Mouse (Mus musculus) kidney, embryonic 16.5 days (tissue): ENCODE measurements around the gene Lrrc66. TPM values are rescaled to one million over a fixed set of nuclear protein-coding genes. Genes with fewer than 3 reads are reported as not detected.

Source experiments
- ATAC-seq: fragments of 200-750 bp; cut with Nextera tagmentation; 2 replicates; pipeline ENCODE4 v1.8.0; 2017; ENCODE audit warnings: moderate TSS enrichment; ENCODE audit not compliant: low FRiP score, low TSS enrichment
- H3K27ac ChIP-seq: fragments of 300-500 bp; sonication (generic); 2 replicates; pipeline ENCODE4 v1.5.1; 2014; ENCODE audit warnings: low read length
- H3K27me3 ChIP-seq: fragments of 300-500 bp; sonication (generic); 2 replicates; pipeline ENCODE4 v1.6.1; 2014; ENCODE audit warnings: low read length, control low read depth, mixed read lengths; ENCODE audit not compliant: insufficient read depth
- H3K36me3 ChIP-seq: fragments of 300-500 bp; sonication (generic); 2 replicates; pipeline ENCODE4 v1.6.1; 2014; ENCODE audit warnings: low read length, control low read depth, mixed read lengths; ENCODE audit not compliant: insufficient read depth
- H3K4me1 ChIP-seq: fragments of 300-500 bp; sonication (generic); 2 replicates; pipeline ENCODE4 v1.6.1; 2014; ENCODE audit warnings: low read length, control low read depth, mixed read lengths; ENCODE audit not compliant: insufficient read depth
- H3K4me2 ChIP-seq: fragments of 300-500 bp; sonication (generic); replicated peaks from 2 replicates; pipeline ENCODE4 v1.6.1; 2014; ENCODE audit warnings: low read depth, low read length
- H3K4me3 ChIP-seq: fragments of 300-500 bp; sonication (generic); 2 replicates; pipeline ENCODE4 v1.5.1; 2014; ENCODE audit warnings: mild to moderate bottlenecking, low read length
- H3K9ac ChIP-seq: fragments of 300-500 bp; sonication (generic); replicated peaks from 2 replicates; pipeline ENCODE4 v1.6.1; 2014; ENCODE audit warnings: low read length
- H3K9me3 ChIP-seq: fragments of 300-500 bp; sonication (generic); 2 replicates; pipeline ENCODE4 v1.6.1; 2016; ENCODE audit warnings: low read length, control low read depth
- WGBS: fragments of 180-500 bp; shearing (Covaris S2); extraction: QIAGEN DNeasy Blood & Tissue Kit; methylation state at CpG from one replicate; pipeline ENCODE4 v1.1.7; 2014; 5-methylcytosine and 5-hydroxymethylcytosine counted together
- polyA plus RNA-seq: library from polyadenylated mRNA; unstranded; fragments of >200 nt; fragmentation: Nextera tagmentation; extraction: Ambion mirVana; gene quantifications from 2 replicates; pipeline ENCODE4 v1.2.1, GENCODE M21; 2015

The Lrrc66 gene
- polyA plus RNA-seq, 1 experiment from 2014 or later, result 0.34 TPM

GRCm38 (mm10) chr5:73625505-73625904 lies 6.8 kb downstream of the Lrrc66 start:
- WGBS, result 66% methylated on average over 1 of the region's 1 CpGs
- no peak for ATAC-seq
- no peak overlapping the region for H3K27ac ChIP-seq
- no peaks in the 10 kb centered on the region for H3K27me3 ChIP-seq
- H3K36me3 ChIP-seq, result no peaks in the 10 kb centered on the region
- no peaks in the 10 kb centered on the region for H3K4me1 ChIP-seq
- H3K9ac ChIP-seq, result no peak overlapping the region
- H3K4me3 ChIP-seq, result no peak overlapping the region
- no peaks in the 10 kb centered on the region for H3K9me3 ChIP-seq
- H3K4me2 ChIP-seq, result no peak overlapping the region

- no peak overlapping the region for H3K4me2 ChIP-seq
- no peak overlapping the region for H3K9ac ChIP-seq
- H3K4me1 ChIP-seq, result no peaks in the 10 kb centered on the region
- H3K9me3 ChIP-seq, result no peaks in the 10 kb centered on the region
- no peaks in the 10 kb centered on the region for H3K27me3 ChIP-seq
- ATAC-seq, result no peak
- H3K36me3 ChIP-seq, result no peaks in the 10 kb centered on the region
- 87% methylated on average over 1 of the region's 1 CpGs for WGBS
- H3K27ac ChIP-seq, result no peak overlapping the region
- no peak overlapping the region for H3K4me3 ChIP-seq
Measured at GRCm38 (mm10) chr5:73618969-73619368, 13.4 kb downstream of the Lrrc66 start.

GRCm38 (mm10) chr5:73615211-73615610 lies 17.1 kb downstream of the Lrrc66 start:
- H3K4me1 ChIP-seq, result no peaks in the 10 kb centered on the region
- no peak overlapping the region for H3K4me3 ChIP-seq
- no peaks in the 10 kb centered on the region for H3K27me3 ChIP-seq
- ATAC-seq, result no peak
- H3K27ac ChIP-seq, result no peak overlapping the region
- no peaks in the 10 kb centered on the region for H3K9me3 ChIP-seq
- no peaks in the 10 kb centered on the region for H3K36me3 ChIP-seq
- H3K9ac ChIP-seq, result no peak overlapping the region
- no peak overlapping the region for H3K4me2 ChIP-seq
- 61% methylated on average over 7 of the region's 7 CpGs for WGBS

GRCm38 (mm10) chr5:73613296-73613695 lies 19.0 kb downstream of the Lrrc66 start:
- WGBS, result 77% methylated on average over 8 of the region's 8 CpGs

GRCm38 (mm10) chr5:73611071-73611470 lies 21.3 kb downstream of the Lrrc66 start:
- Histone ChIP-seq H3K4me3 (no peak overlapping the region), H3K4me2 (no peak overlapping the region), H3K9ac (no peak overlapping the region), H3K4me1 (no peaks in the 10 kb centered on the region), H3K36me3 (no peaks in the 10 kb centered on the region), H3K27me3 (no peaks in the 10 kb centered on the region), H3K9me3 (no peaks in the 10 kb centered on the region), H3K27ac (no peak overlapping the region)
- ATAC-seq, result no peak
- 95% methylated on average over 4 of the region's 4 CpGs for WGBS

More at GRCm38 (mm10) chr5:73613296-73613695, 19.0 kb downstream of the Lrrc66 start:
- Histone ChIP-seq H3K4me1 (no peaks in the 10 kb centered on the region), H3K9ac (no peak overlapping the region), H3K9me3 (no peaks in the 10 kb centered on the region), H3K27me3 (no peaks in the 10 kb centered on the region), H3K27ac (no peak overlapping the region), H3K4me2 (no peak overlapping the region), H3K4me3 (no peak overlapping the region), H3K36me3 (no peaks in the 10 kb centered on the region)
- no peak for ATAC-seq

- Histone ChIP-seq H3K9ac (no peak overlapping the region), H3K36me3 (no peaks in the 10 kb centered on the region), H3K27ac (no peak overlapping the region), H3K9me3 (no peaks in the 10 kb centered on the region), H3K27me3 (no peaks in the 10 kb centered on the region), H3K4me3 (no peak overlapping the region), H3K4me1 (no peaks in the 10 kb centered on the region), H3K4me2 (no peak overlapping the region)
- ATAC-seq, result no peak
- WGBS, result 76% methylated on average over 6 of the region's 6 CpGs
Measured at GRCm38 (mm10) chr5:73604964-73605363, 27.4 kb downstream of the Lrrc66 start.

- no peaks in the 10 kb centered on the region for H3K27me3 ChIP-seq
- no peaks in the 10 kb centered on the region for H3K4me1 ChIP-seq
- no peak overlapping the region for H3K4me2 ChIP-seq
- ATAC-seq, result no peak
- no peak overlapping the region for H3K9ac ChIP-seq
- H3K4me3 ChIP-seq, result no peak overlapping the region
- WGBS, result 91% methylated on average over 6 of the region's 6 CpGs
- no peaks in the 10 kb centered on the region for H3K36me3 ChIP-seq
- H3K27ac ChIP-seq, result no peak overlapping the region
- no peaks in the 10 kb centered on the region for H3K9me3 ChIP-seq
Measured at GRCm38 (mm10) chr5:73604542-73604941, 27.8 kb downstream of the Lrrc66 start.

GRCm38 (mm10) chr5:73602865-73603264 lies 29.5 kb downstream of the Lrrc66 start:
- Histone ChIP-seq H3K27me3 (no peaks in the 10 kb centered on the region), H3K9me3 (no peaks in the 10 kb centered on the region), H3K27ac (no peak overlapping the region), H3K4me1 (no peaks in the 10 kb centered on the region), H3K4me2 (no peak overlapping the region), H3K4me3 (no peak overlapping the region), H3K9ac (no peak overlapping the region), H3K36me3 (no peaks in the 10 kb centered on the region)
- ATAC-seq, result no peak
- WGBS, result 73% methylated on average over 3 of the region's 3 CpGs

GRCm38 (mm10) chr5:73601361-73601763 lies 31.0 kb downstream of the Lrrc66 start:
- H3K4me2 ChIP-seq, result no peak overlapping the region
- H3K36me3 ChIP-seq, result no peaks in the 10 kb centered on the region
- H3K27me3 ChIP-seq, result no peaks in the 10 kb centered on the region
- H3K27ac ChIP-seq, result no peak overlapping the region
- H3K9me3 ChIP-seq, result no peaks in the 10 kb centered on the region
- no peak overlapping the region for H3K4me3 ChIP-seq
- H3K9ac ChIP-seq, result no peak overlapping the region
- H3K4me1 ChIP-seq, result no peaks in the 10 kb centered on the region
- ATAC-seq, result no peak
- WGBS, result 78% methylated on average over 8 of the region's 8 CpGs

- 44% methylated on average over 2 of the region's 2 CpGs for WGBS
- Histone ChIP-seq H3K27ac (no peak overlapping the region), H3K27me3 (no peaks in the 10 kb centered on the region), H3K4me3 (no peak overlapping the region), H3K36me3 (no peaks in the 10 kb centered on the region), H3K4me1 (no peaks in the 10 kb centered on the region), H3K9me3 (no peaks in the 10 kb centered on the region), H3K9ac (no peak overlapping the region), H3K4me2 (no peak overlapping the region)
- ATAC-seq, result no peak
Measured at GRCm38 (mm10) chr5:73599991-73600390, 32.3 kb downstream of the Lrrc66 start.
